Mouse (Mus musculus) forebrain, embryonic 15.5 days (tissue): ENCODE results near the gene Dmrt1. TPM values are rescaled to one million over a fixed set of nuclear protein-coding genes. Genes with fewer than 3 reads are reported as not detected.
"Not testable (repeated sequence)": the region's sequence is repeated elsewhere in the genome, so short reads cannot be mapped to it uniquely, and the experiment has no call there.

Experiments
- ATAC-seq: fragments of 200-750 bp; cut with Nextera tagmentation; replicated peaks from 2 replicates; pipeline ENCODE4 v1.8.0; 2017; ENCODE audit warnings: mild to moderate bottlenecking, moderate TSS enrichment, moderate library complexity
- H3K27ac ChIP-seq: fragments of 300-500 bp; sonication (generic); replicated peaks from 2 replicates; pipeline ENCODE4 v1.5.1; 2015; ENCODE audit warnings: mild to moderate bottlenecking, inconsistent platforms
- H3K27me3 ChIP-seq: fragments of 300-500 bp; sonication (generic); 2 replicates; pipeline ENCODE4 v1.6.1; 2015; ENCODE audit warnings: inconsistent platforms
- H3K36me3 ChIP-seq: fragments of 300-500 bp; sonication (generic); 2 replicates; pipeline ENCODE4 v1.6.1; 2015; ENCODE audit warnings: mild to moderate bottlenecking, inconsistent platforms
- H3K4me1 ChIP-seq: fragments of 300-500 bp; sonication (generic); 2 replicates; pipeline ENCODE4 v1.6.1; 2015; ENCODE audit warnings: inconsistent platforms
- H3K4me2 ChIP-seq: fragments of 300-500 bp; sonication (generic); replicated peaks from 2 replicates; pipeline ENCODE4 v1.6.1; 2015; ENCODE audit warnings: mild to moderate bottlenecking, inconsistent platforms
- H3K4me3 ChIP-seq: fragments of 300-500 bp; sonication (generic); 2 replicates; pipeline ENCODE4 v1.5.1; 2015; ENCODE audit warnings: mild to moderate bottlenecking, inconsistent platforms
- H3K9ac ChIP-seq: fragments of 300-500 bp; sonication (generic); replicated peaks from 2 replicates; pipeline ENCODE4 v1.6.1; 2015; ENCODE audit warnings: mild to moderate bottlenecking, inconsistent platforms
- H3K9me3 ChIP-seq: fragments of 300-500 bp; sonication (generic); 2 replicates; pipeline ENCODE4 v1.6.1; 2016; ENCODE audit warnings: inconsistent platforms
- WGBS: fragments of 180-500 bp; shearing (Covaris S2); methylation state at CpG from one replicate; pipeline ENCODE4 v1.1.7; 2015; ENCODE audit warnings: mixed read lengths; 5-methylcytosine and 5-hydroxymethylcytosine counted together
- polyA plus RNA-seq: library from polyadenylated mRNA; unstranded; fragments of >200 nt; fragmentation: Nextera tagmentation; extraction: Ambion mirVana; gene quantifications from 2 replicates; pipeline ENCODE4 v1.2.1, GENCODE M21; 2015

The Dmrt1 gene
- 0.10 and 0.18 TPM in 2 replicates for polyA plus RNA-seq

GRCm38 (mm10) chr19:25505360-25506196, at the start of gene Dmrt1:
Gene Dmrt1 (plus strand): TSS chr19:25505618.
- H3K4me1 ChIP-seq: peaks cover 17% of the 10 kb centered on the region
- H3K9ac ChIP-seq: no peak within 1 kb of the TSS
- no peaks in the 10 kb centered on the region for H3K36me3 ChIP-seq
- 0 out of 2 replicates have a peak, but pooled peaks have one; percentile 41 for ATAC-seq
- H3K27ac ChIP-seq: no peak within 1 kb of the TSS
- H3K4me2 ChIP-seq: peak within 1 kb of the TSS; percentile 48
- WGBS: under 1% methylated on average over 64 of the region's 64 CpGs
- H3K9me3 ChIP-seq: no peaks in the 10 kb centered on the region
- peaks cover 52% of the 10 kb centered on the region for H3K27me3 ChIP-seq
- peak within 1 kb of the TSS; percentile 33 for H3K4me3 ChIP-seq

- peaks cover 6% of the 10 kb centered on the region; the same call in 1 of the 2 replicates for H3K4me1 ChIP-seq
- ATAC-seq: no peak
- H3K27me3 ChIP-seq: no peaks in the 10 kb centered on the region
- H3K4me2 ChIP-seq: no peak overlapping the region
- H3K27ac ChIP-seq: no peak overlapping the region
- H3K4me3 ChIP-seq: no peak overlapping the region
- H3K9ac ChIP-seq: no peak overlapping the region
- H3K9me3 ChIP-seq: no peaks in the 10 kb centered on the region
- no peaks in the 10 kb centered on the region for H3K36me3 ChIP-seq
- WGBS: 93% methylated on average over 8 of the region's 8 CpGs
Measured at GRCm38 (mm10) chr19:25460760-25461159, 44.7 kb upstream of the Dmrt1 start.

GRCm38 (mm10) chr19:25461553-25462320, 43.7 kb upstream of the Dmrt1 start:
- Histone ChIP-seq H3K27me3 (no peaks in the 10 kb centered on the region), H3K9ac (no peak overlapping the region)
- peak; percentile 61 for ATAC-seq

GRCm38 (mm10) chr19:25475806-25476205, 29.6 kb upstream of the Dmrt1 start:
- not testable (repeated sequence) for H3K4me3 ChIP-seq, H3K4me1 ChIP-seq, H3K36me3 ChIP-seq, H3K27ac ChIP-seq, H3K9ac ChIP-seq, H3K27me3 ChIP-seq, H3K4me2 ChIP-seq, H3K9me3 ChIP-seq, ATAC-seq
- 65% methylated on average over 4 of the region's 4 CpGs for WGBS

More at GRCm38 (mm10) chr19:25461553-25462320, 43.7 kb upstream of the Dmrt1 start:
- Histone ChIP-seq H3K4me1 (peaks cover 6% of the 10 kb centered on the region; the same call in 1 of the 2 replicates), H3K27ac (no peak overlapping the region), H3K4me2 (peak overlapping the region; percentile 39), H3K36me3 (no peaks in the 10 kb centered on the region), H3K4me3 (peak overlapping the region; percentile 15), H3K9me3 (no peaks in the 10 kb centered on the region)
- 34% methylated on average over 20 of the region's 20 CpGs for WGBS

GRCm38 (mm10) chr19:25479152-25479669, 26.2 kb upstream of the Dmrt1 start:
- ATAC-seq: no peak
- no peak overlapping the region for H3K27ac ChIP-seq

GRCm38 (mm10) chr19:25480820-25481219, 24.6 kb upstream of the Dmrt1 start:
- Histone ChIP-seq H3K36me3 (no peaks in the 10 kb centered on the region), H3K9ac (no peak overlapping the region), H3K27ac (no peak overlapping the region), H3K4me1 (no peaks in the 10 kb centered on the region), H3K4me2 (no peak overlapping the region), H3K9me3 (no peaks in the 10 kb centered on the region), H3K4me3 (no peak overlapping the region), H3K27me3 (no peaks in the 10 kb centered on the region)
- 95% methylated on average over 6 of the region's 6 CpGs for WGBS
- no peak for ATAC-seq

More at GRCm38 (mm10) chr19:25479152-25479669, 26.2 kb upstream of the Dmrt1 start:
- Histone ChIP-seq H3K4me1 (no peaks in the 10 kb centered on the region), H3K4me3 (no peak overlapping the region), H3K4me2 (no peak overlapping the region), H3K9me3 (no peaks in the 10 kb centered on the region), H3K27me3 (no peaks in the 10 kb centered on the region), H3K9ac (no peak overlapping the region), H3K36me3 (no peaks in the 10 kb centered on the region)
- WGBS: 49% methylated on average over 5 of the region's 5 CpGs

GRCm38 (mm10) chr19:25486561-25486960, 18.9 kb upstream of the Dmrt1 start:
- no peak overlapping the region for H3K4me3 ChIP-seq
- peaks cover 14% of the 10 kb centered on the region for H3K27me3 ChIP-seq
- no peak overlapping the region for H3K27ac ChIP-seq
- H3K9ac ChIP-seq: no peak overlapping the region
- 33% methylated on average over 14 of the region's 14 CpGs for WGBS
- H3K36me3 ChIP-seq: no peaks in the 10 kb centered on the region
- H3K9me3 ChIP-seq: no peaks in the 10 kb centered on the region
- ATAC-seq: no peak
- H3K4me2 ChIP-seq: no peak overlapping the region
- H3K4me1 ChIP-seq: no peaks in the 10 kb centered on the region

- no peaks in the 10 kb centered on the region for H3K9me3 ChIP-seq
- H3K36me3 ChIP-seq: no peaks in the 10 kb centered on the region
- H3K27me3 ChIP-seq: peaks cover 14% of the 10 kb centered on the region
- no peaks in the 10 kb centered on the region for H3K4me1 ChIP-seq
- no peak overlapping the region for H3K4me2 ChIP-seq
- no peak overlapping the region for H3K27ac ChIP-seq
- no peak overlapping the region for H3K4me3 ChIP-seq
- 32% methylated on average over 1 of the region's 1 CpGs for WGBS
- no peak for ATAC-seq
- no peak overlapping the region for H3K9ac ChIP-seq
Measured at GRCm38 (mm10) chr19:25487350-25487749, 18.1 kb upstream of the Dmrt1 start.

- H3K27me3 ChIP-seq: peaks cover 14% of the 10 kb centered on the region
- H3K4me3 ChIP-seq: no peak overlapping the region
- no peak overlapping the region for H3K4me2 ChIP-seq
- no peaks in the 10 kb centered on the region for H3K9me3 ChIP-seq
- no peaks in the 10 kb centered on the region for H3K36me3 ChIP-seq
- no peak for ATAC-seq
- no peak overlapping the region for H3K27ac ChIP-seq
- H3K4me1 ChIP-seq: no peaks in the 10 kb centered on the region
- no peak overlapping the region for H3K9ac ChIP-seq
- 10% methylated on average over 2 of the region's 2 CpGs for WGBS
Measured at GRCm38 (mm10) chr19:25488546-25488945, 16.9 kb upstream of the Dmrt1 start.

GRCm38 (mm10) chr19:25489546-25489945, 15.9 kb upstream of the Dmrt1 start:
- ATAC-seq: no peak
- no peaks in the 10 kb centered on the region for H3K9me3 ChIP-seq
- H3K9ac ChIP-seq: no peak overlapping the region
- H3K27me3 ChIP-seq: peaks cover 14% of the 10 kb centered on the region
- H3K27ac ChIP-seq: no peak overlapping the region
- no peak overlapping the region for H3K4me2 ChIP-seq
- no peak overlapping the region for H3K4me3 ChIP-seq
- H3K36me3 ChIP-seq: no peaks in the 10 kb centered on the region
- 33% methylated on average over 2 of the region's 2 CpGs for WGBS
- no peaks in the 10 kb centered on the region for H3K4me1 ChIP-seq

- no peaks in the 10 kb centered on the region for H3K27me3 ChIP-seq
- no peak overlapping the region for H3K4me3 ChIP-seq
- H3K9me3 ChIP-seq: no peaks in the 10 kb centered on the region
- no peak overlapping the region for H3K27ac ChIP-seq
- no peak overlapping the region for H3K9ac ChIP-seq
- H3K4me2 ChIP-seq: no peak overlapping the region
- H3K36me3 ChIP-seq: no peaks in the 10 kb centered on the region
- H3K4me1 ChIP-seq: no peaks in the 10 kb centered on the region
- WGBS: 61% methylated on average over 6 of the region's 6 CpGs
- ATAC-seq: no peak
Measured at GRCm38 (mm10) chr19:25497434-25497833, 8.0 kb upstream of the Dmrt1 start.

- Histone ChIP-seq H3K36me3 (no peaks in the 10 kb centered on the region), H3K4me3 (no peak overlapping the region), H3K27ac (no peak overlapping the region), H3K9me3 (no peaks in the 10 kb centered on the region), H3K4me2 (no peak overlapping the region), H3K27me3 (peaks cover 52% of the 10 kb centered on the region), H3K4me1 (peaks cover 17% of the 10 kb centered on the region), H3K9ac (no peak overlapping the region)
- ATAC-seq: no peak
- WGBS: 34% methylated on average over 10 of the region's 10 CpGs
Measured at GRCm38 (mm10) chr19:25504878-25505277, 540 bp upstream of the Dmrt1 start.
